Comparison of ENCODE assay signal across 23 mouse cellular contexts in the genomic region with DNA sequence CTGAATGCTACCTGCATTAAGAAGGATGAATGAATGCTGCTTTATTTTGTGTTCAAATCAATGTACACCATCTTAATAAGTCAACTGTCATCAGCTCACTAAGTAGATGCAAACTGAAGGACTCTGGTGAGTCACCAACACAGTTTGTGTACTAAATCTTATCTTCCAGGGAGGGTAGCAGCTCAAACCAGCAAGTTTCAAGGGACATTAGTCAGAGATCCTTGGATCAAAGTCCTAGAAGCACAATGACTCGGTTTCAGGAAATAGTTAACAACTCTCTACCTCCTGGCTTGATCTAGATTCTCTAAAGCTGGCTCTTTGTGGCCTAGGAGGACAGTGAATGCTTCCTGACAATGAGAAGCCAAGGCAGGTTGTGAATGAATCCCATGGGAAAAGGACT. TPM values are rescaled to one million over a fixed set of nuclear protein-coding genes. Genes with fewer than 3 reads are reported as not detected.
DNase-seq lines count a peak whose midpoint lies in the region; ATAC-seq and TF ChIP-seq lines count a peak whose summit lies in the region.
"Had no signal": no experiment of that assay in that cellular context is flagged by ENCODE, and none has a peak within 500 bp of the region (broad histone marks: within the 10 kb centered on the region; RNA-seq: fewer than 3 reads in every experiment).

No protein-coding gene starts in this region.

- H3K9ac ChIP-seq in intestine, embryonic 15.5 days = no peak overlapping the region
- no peak overlapping the region for H3K9ac ChIP-seq in stomach, embryonic 15.5 days
- H3K9ac ChIP-seq in midbrain, embryonic 14.5 days (replicated peaks; ENCODE audit: low read length) = no peak overlapping the region
- H3K9ac ChIP-seq: embryonic facial prominence, embryonic 12.5 days; hindbrain, embryonic 13.5 days; limb, embryonic 12.5 days; liver, embryonic 12.5 days; lung, embryonic 14.5 days; midbrain, embryonic 15.5 days; neural tube, embryonic 15.5 days had no signal

- WGBS in intestine, embryonic 15.5 days = 49% methylated on average over 1 of the region's 1 CpGs
- WGBS in stomach, embryonic 15.5 days = 58% methylated on average over 1 of the region's 1 CpGs
- 68% methylated on average over 1 of the region's 1 CpGs for WGBS in midbrain, embryonic 14.5 days

- ATAC-seq in intestine, embryonic 15.5 days = peak; percentile 81
- ATAC-seq in stomach, embryonic 15.5 days (ENCODE audit: insufficient read depth, low FRiP score, low read depth) = 0 out of 2 replicates have a peak, but pooled peaks have one; percentile 39
- ATAC-seq in midbrain, embryonic 14.5 days (ENCODE audit: low FRiP score, low TSS enrichment) = no peak
- ATAC-seq: forebrain, embryonic 14.5 days; inflammation-experienced regulatory T-cells, adult 6 months; liver, embryonic 12.5 days; midbrain, embryonic 15.5 days had no signal

- H3ac ChIP-seq in C2C12 (ENCODE audit: control insufficient read depth, insufficient read length, low read depth) = no peak overlapping the region

- no peaks in the 10 kb centered on the region for H3K36me3 ChIP-seq in C2C12 (ENCODE audit: control insufficient read depth, insufficient read depth)
- H3K36me3 ChIP-seq in intestine, embryonic 15.5 days = no peaks in the 10 kb centered on the region
- no peaks in the 10 kb centered on the region for H3K36me3 ChIP-seq in stomach, embryonic 15.5 days
- 0 out of 2 replicates have a peak, but pooled peaks cover 1% of the 10 kb centered on the region for H3K36me3 ChIP-seq in midbrain, embryonic 14.5 days (ENCODE audit: control insufficient read depth, insufficient read depth, low read length)
- H3K36me3 ChIP-seq: embryonic facial prominence, embryonic 12.5 days; heart, embryonic 10.5 days; hindbrain, embryonic 13.5 days; limb, embryonic 12.5 days; liver, embryonic 12.5 days; midbrain, embryonic 15.5 days had no signal

- no peak overlapping the region for H3K4me2 ChIP-seq in intestine, embryonic 15.5 days (replicated peaks)
- H3K4me2 ChIP-seq in stomach, embryonic 15.5 days = no peak overlapping the region
- no peak overlapping the region for H3K4me2 ChIP-seq in midbrain, embryonic 14.5 days (ENCODE audit: low read length)
- H3K4me2 ChIP-seq: embryonic facial prominence, embryonic 12.5 days; hindbrain, embryonic 13.5 days; limb, embryonic 12.5 days; liver, embryonic 12.5 days; lung, embryonic 14.5 days; midbrain, embryonic 15.5 days; neural tube, embryonic 15.5 days had no signal

- H3K9me3 ChIP-seq in intestine, embryonic 15.5 days = no peaks in the 10 kb centered on the region
- no peaks in the 10 kb centered on the region for H3K9me3 ChIP-seq in stomach, embryonic 15.5 days
- H3K9me3 ChIP-seq in midbrain, embryonic 14.5 days (ENCODE audit: control insufficient read depth, low read length) = no peaks in the 10 kb centered on the region
- H3K9me3 ChIP-seq: embryonic facial prominence, embryonic 12.5 days; heart, embryonic 10.5 days; hindbrain, embryonic 13.5 days; limb, embryonic 12.5 days; liver, embryonic 12.5 days; megakaryocyte, embryonic 14.5 days; midbrain, embryonic 15.5 days; neural tube, embryonic 15.5 days had no signal

- peak; percentile 22 for DNase-seq in adrenal gland, postnatal 14 days
- no peak for DNase-seq in adrenal gland, postnatal 4 days (ENCODE audit: low spot score in 2 of 2)
- DNase-seq in retina, postnatal 1 day = no peak
- no peak for DNase-seq in midbrain, embryonic 14.5 days
- no peak for DNase-seq in spleen, postnatal 36 days (ENCODE audit: low spot score in 2 of 2)
- DNase-seq: B cell, adult 2 months; cerebellum, adult 9-11 months; gastrocnemius, postnatal 36 days; right cerebral cortex, postnatal 25 days had no signal

- no peak for TF ChIP-seq CTCF in C2C12 (IDR thresholded peaks at IDR 0.05; ENCODE audit: control insufficient read depth, insufficient read depth, insufficient read length)

- H3K4me1 ChIP-seq in intestine, embryonic 15.5 days (replicated peaks) = no peaks in the 10 kb centered on the region
- no peaks in the 10 kb centered on the region for H3K4me1 ChIP-seq in stomach, embryonic 15.5 days
- 0 out of 2 replicates have a peak, but pooled peaks cover 4% of the 10 kb centered on the region for H3K4me1 ChIP-seq in midbrain, embryonic 14.5 days (ENCODE audit: control insufficient read depth, insufficient read depth, low read length)
- H3K4me1 ChIP-seq: embryonic facial prominence, embryonic 12.5 days; limb, embryonic 12.5 days; midbrain, embryonic 15.5 days had no signal

- no peaks in the 10 kb centered on the region for H3K79me3 ChIP-seq in C2C12 (ENCODE audit: low read depth)

- H3K4me3 ChIP-seq in C2C12 (ENCODE audit: insufficient read depth, poor library complexity, severe bottlenecking) = no peak overlapping the region
- no peak overlapping the region for H3K4me3 ChIP-seq in intestine, embryonic 15.5 days (replicated peaks)
- no peak overlapping the region for H3K4me3 ChIP-seq in stomach, embryonic 15.5 days (replicated peaks)
- H3K4me3 ChIP-seq in midbrain, embryonic 14.5 days (replicated peaks; ENCODE audit: low read depth, low read length) = no peak overlapping the region
- H3K4me3 ChIP-seq: embryonic facial prominence, embryonic 12.5 days; heart, embryonic 10.5 days; hindbrain, embryonic 13.5 days; limb, embryonic 12.5 days; liver, embryonic 12.5 days; midbrain, embryonic 15.5 days; neural tube, embryonic 15.5 days had no signal

- no peaks in the 10 kb centered on the region for H3K27me3 ChIP-seq in C2C12 (ENCODE audit: control insufficient read depth, insufficient read depth, insufficient read length)
- H3K27me3 ChIP-seq in intestine, embryonic 15.5 days (replicated peaks) = no peaks in the 10 kb centered on the region
- H3K27me3 ChIP-seq in stomach, embryonic 15.5 days (replicated peaks) = no peaks in the 10 kb centered on the region
- no peaks in the 10 kb centered on the region for H3K27me3 ChIP-seq in midbrain, embryonic 14.5 days (ENCODE audit: control insufficient read depth, insufficient read depth, low read length)
- H3K27me3 ChIP-seq: embryonic facial prominence, embryonic 12.5 days; hindbrain, embryonic 13.5 days; liver, embryonic 12.5 days; midbrain, embryonic 15.5 days; neural tube, embryonic 15.5 days had no signal

- peak overlapping the region; percentile 48; the same call in 1 of the 2 replicates for H3K27ac ChIP-seq in intestine, embryonic 15.5 days
- H3K27ac ChIP-seq in stomach, embryonic 15.5 days = no peak overlapping the region
- no peak overlapping the region for H3K27ac ChIP-seq in midbrain, embryonic 14.5 days (replicated peaks; ENCODE audit: low read depth, low read length)
- H3K27ac ChIP-seq: embryonic facial prominence, embryonic 12.5 days; heart, embryonic 10.5 days; hindbrain, embryonic 13.5 days; limb, embryonic 12.5 days; liver, embryonic 12.5 days; midbrain, embryonic 15.5 days; neural tube, embryonic 15.5 days had no signal

- H3K79me2 ChIP-seq in C2C12 (ENCODE audit: control insufficient read depth, insufficient read depth) = no peaks in the 10 kb centered on the region

TF ChIP-seq in C2C12, 6 proteins besides CTCF, POLR2A, EP300 and RAD21:
- TF ChIP-seq FOSL1 (IDR thresholded peaks at IDR 0.05; ENCODE audit: insufficient read depth, low read length, poor library complexity, severe bottlenecking) = peak; percentile 13
- TF ChIP-seq USF1 (IDR thresholded peaks at IDR 0.05; ENCODE audit: low read depth) = no peak

RNA-seq across cellular contexts. Expression of a gene that starts 50.1 kb away (rescaled TPM):
- total RNA-seq in adrenal gland, postnatal 14 days (2021) = 60.2 and 68.8 TPM in 2 replicates
- total RNA-seq in adrenal gland, postnatal 4 days (2021) = 10 to 100 TPM; 67.4 to 77.6 TPM
- 40.9 TPM for polyA plus RNA-seq in C2C12 (2012; fragmentation: generic; extraction: Trizol)
- 14.7 and 17.5 TPM in 2 replicates for polyA plus RNA-seq in intestine, embryonic 15.5 days (2015; fragmentation: Nextera tagmentation; extraction: Ambion mirVana)
- 19.9 and 20.6 TPM in 2 replicates for polyA plus RNA-seq in stomach, embryonic 15.5 days (2015; fragmentation: Nextera tagmentation; extraction: Ambion mirVana)
- polyA plus RNA-seq in midbrain, embryonic 14.5 days (2014; fragmentation: Nextera tagmentation; extraction: Ambion mirVana) = 62.6 and 76.4 TPM in 2 replicates
